Mouse (Mus musculus) cerebellum, adult 2 months (tissue): Measurements from ENCODE around the gene Cdca7l. TPM values are rescaled to one million over a fixed set of nuclear protein-coding genes. Genes with fewer than 3 reads are reported as not detected.

Experiments used
- DNase-seq, 2 experiments: peaks; one replicate each; pipeline ENCODE4 v3.0.0; 2021
- H3K27ac ChIP-seq: fragments of 200-500 bp; 2 replicates; pipeline ENCODE4 v1.5.1; 2012; ENCODE audit warnings: low read length, control low read depth, inconsistent platforms; ENCODE audit not compliant: insufficient read depth
- H3K27me3 ChIP-seq: fragments of 200-500 bp; 2 replicates; pipeline ENCODE4 v1.6.1; 2012; ENCODE audit warnings: inconsistent platforms, mild to moderate bottlenecking, low read length, moderate library complexity; ENCODE audit not compliant: control insufficient read depth, insufficient read depth
- H3K4me1 ChIP-seq: fragments of 200-500 bp; 2 replicates; pipeline ENCODE4 v1.6.1; 2011; ENCODE audit warnings: low read length; ENCODE audit not compliant: control insufficient read depth, insufficient read depth
- H3K4me3 ChIP-seq: fragments of 200-500 bp; replicated peaks from 2 replicates; pipeline ENCODE3; 2011; ENCODE audit warnings: mild to moderate bottlenecking, low read depth, low read length, control low read depth; ENCODE audit not compliant: insufficient read depth
- CTCF ChIP-seq: fragments of 200-500 bp; IDR thresholded peaks from 2 replicates; pipeline ENCODE4 v1.5.1; 2011; ENCODE audit warnings: low read depth, mild to moderate bottlenecking, control low read depth, low read length, moderate library complexity, borderline replicate concordance; ENCODE audit not compliant: insufficient read depth
- POLR2A ChIP-seq: fragments of 200-500 bp; IDR thresholded peaks from 2 replicates; pipeline ENCODE4 v1.6.1; 2011; ENCODE audit warnings: low read length, control low read depth, borderline replicate concordance; ENCODE audit not compliant: insufficient read depth
- WGBS: fragments of 180-500 bp; shearing (Covaris S2); methylation state at CpG from one replicate; pipeline ENCODE4 v1.1.7; 2018; 5-methylcytosine and 5-hydroxymethylcytosine counted together
- polyA plus RNA-seq: library from polyadenylated mRNA; depleted of rRNA; stranded (reverse); fragments of >200 nt; gene quantifications from 2 replicates; pipeline ENCODE4 v1.2.3, GENCODE M21; 2012

Cdca7l gene
- polyA plus RNA-seq, 1 experiment, result 1.0 TPM

DNA sequence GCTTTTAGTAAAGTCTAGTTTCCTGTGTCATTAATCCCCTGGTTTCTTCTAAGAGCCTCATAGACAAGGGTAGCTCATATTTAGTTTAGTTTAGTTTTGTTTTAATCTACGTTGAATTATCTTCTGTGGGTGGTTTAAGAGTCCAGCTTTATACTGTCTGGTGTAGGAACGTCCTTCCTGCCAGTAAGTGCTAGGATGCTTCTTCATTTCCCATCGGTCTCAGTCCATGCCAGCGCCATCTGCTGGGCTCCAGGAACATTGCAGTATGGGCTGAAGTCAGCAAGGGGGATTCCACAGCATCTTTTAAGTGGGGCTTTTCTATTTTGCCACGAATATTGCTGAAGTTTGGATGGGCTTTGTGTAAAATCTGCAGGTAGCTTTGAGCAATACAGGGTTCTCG, 49.2 kb downstream of the Cdca7l start:
- TF ChIP-seq CTCF (peak; percentile 82), POLR2A (no peak)

DNA sequence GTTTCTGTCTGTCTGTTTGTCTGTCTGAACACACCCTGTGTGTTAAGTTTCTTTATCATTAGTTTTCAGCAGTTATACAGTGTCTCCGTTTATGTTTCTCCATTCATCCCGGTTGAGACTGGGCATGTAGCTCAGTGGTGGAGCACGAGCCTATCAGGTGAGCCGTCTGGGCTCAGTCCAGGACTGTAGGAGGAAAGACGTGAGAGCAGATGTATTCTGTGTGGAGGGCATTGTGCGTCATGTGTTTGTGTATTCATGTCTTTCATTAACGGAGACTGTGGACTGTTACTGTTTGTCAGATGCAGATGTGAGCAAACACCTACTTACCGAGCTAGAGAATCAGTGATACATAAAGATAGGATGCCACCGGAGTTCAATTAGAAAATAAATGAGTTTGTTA, 52.9 kb downstream of the Cdca7l start:
- no peaks in the 10 kb centered on the region for H3K4me1 ChIP-seq
- TF ChIP-seq POLR2A, result no peak
- no peak for TF ChIP-seq CTCF
- WGBS, result 77% methylated on average over 9 of the region's 9 CpGs

More for the DNA sequence above, 49.2 kb downstream of the Cdca7l start:
- H3K4me3 ChIP-seq, result no peak overlapping the region
- no peaks in the 10 kb centered on the region for H3K4me1 ChIP-seq
- H3K27ac ChIP-seq, result no peak overlapping the region
- peak; percentile 20 to 53 for DNase-seq
- H3K27me3 ChIP-seq, result no peaks in the 10 kb centered on the region
- WGBS, result 21% methylated on average over 6 of the region's 6 CpGs

DNA sequence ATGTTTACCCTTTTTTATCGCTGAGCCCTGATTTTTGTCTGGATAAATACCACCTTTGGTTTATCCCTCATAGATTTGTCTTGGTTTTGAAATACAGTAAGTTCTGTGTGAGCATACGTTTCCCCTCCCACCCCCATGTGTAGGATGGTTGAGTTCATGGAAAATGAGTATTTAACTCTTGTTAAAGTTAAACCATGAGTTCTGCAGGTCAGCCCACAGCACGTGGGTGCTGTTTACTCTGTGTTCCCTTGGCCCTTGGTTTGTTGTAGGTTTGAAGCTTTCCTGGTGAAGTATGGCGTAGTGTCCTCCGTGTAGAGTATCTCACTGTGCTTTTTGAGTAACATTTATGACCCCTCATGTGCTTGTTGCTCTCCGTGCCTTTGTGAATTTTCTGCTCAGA, 53.8 kb downstream of the Cdca7l start:
- DNase-seq, result no peak
- 93% methylated on average over 6 of the region's 6 CpGs for WGBS
- H3K4me1 ChIP-seq, result no peaks in the 10 kb centered on the region
- H3K4me3 ChIP-seq, result no peak overlapping the region
- no peaks in the 10 kb centered on the region for H3K27me3 ChIP-seq
- no peak overlapping the region for H3K27ac ChIP-seq
- TF ChIP-seq POLR2A (no peak), CTCF (no peak)

More for the DNA sequence above, 52.9 kb downstream of the Cdca7l start:
- Histone ChIP-seq H3K27me3 (no peaks in the 10 kb centered on the region), H3K27ac (no peak overlapping the region), H3K4me3 (no peak overlapping the region)
- no peak for DNase-seq

DNA sequence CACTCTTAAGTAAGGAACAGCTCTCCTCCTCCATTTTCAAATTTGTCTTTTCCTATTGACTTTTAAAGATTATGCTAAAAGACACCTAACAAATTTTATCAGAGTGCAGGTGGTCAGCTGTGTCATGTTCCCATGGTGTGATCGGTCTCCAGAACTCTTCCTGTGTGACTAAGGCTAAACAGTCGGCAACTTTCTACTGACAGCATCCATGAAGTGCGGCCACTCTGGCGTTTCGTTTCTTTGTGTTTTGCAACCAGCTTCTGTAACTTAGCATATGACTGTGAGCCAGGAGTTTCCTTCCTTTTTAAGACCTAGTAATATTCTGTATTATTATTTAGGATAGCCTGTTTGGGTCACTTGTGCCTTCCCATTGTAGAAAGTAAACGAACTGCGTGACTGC, 56.8 kb downstream of the Cdca7l start:
- TF ChIP-seq POLR2A (no peak), CTCF (no peak)

DNA sequence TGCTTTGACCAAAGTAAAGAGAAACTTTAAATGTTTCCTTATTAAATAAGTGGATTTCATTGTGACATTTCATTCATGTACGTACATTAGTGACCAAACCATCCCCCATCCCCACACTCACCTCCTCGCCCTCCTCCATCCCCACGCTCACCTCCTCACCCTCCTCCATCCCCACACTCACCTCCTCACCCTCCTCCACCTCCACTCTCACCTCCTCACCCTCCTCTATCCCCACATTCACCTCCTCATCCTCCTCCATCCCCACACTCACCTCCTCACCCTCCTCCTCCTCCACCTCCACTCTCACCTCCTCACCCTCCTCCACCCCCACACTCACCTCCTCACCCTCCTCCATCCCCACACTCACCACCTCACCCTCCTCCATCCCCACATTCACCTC, 57.2 kb downstream of the Cdca7l start:
- no peak for DNase-seq
- Histone ChIP-seq H3K27ac (no peak overlapping the region), H3K4me1 (no peaks in the 10 kb centered on the region), H3K4me3 (no peak overlapping the region), H3K27me3 (no peaks in the 10 kb centered on the region)
- 74% methylated on average over 3 of the region's 3 CpGs for WGBS
- TF ChIP-seq CTCF (no peak), POLR2A (no peak)

More for the DNA sequence above, 56.8 kb downstream of the Cdca7l start:
- no peak overlapping the region for H3K4me3 ChIP-seq
- H3K27me3 ChIP-seq, result no peaks in the 10 kb centered on the region
- no peaks in the 10 kb centered on the region for H3K4me1 ChIP-seq
- WGBS, result 68% methylated on average over 7 of the region's 7 CpGs
- no peak overlapping the region for H3K27ac ChIP-seq
- DNase-seq, result no peak

DNA sequence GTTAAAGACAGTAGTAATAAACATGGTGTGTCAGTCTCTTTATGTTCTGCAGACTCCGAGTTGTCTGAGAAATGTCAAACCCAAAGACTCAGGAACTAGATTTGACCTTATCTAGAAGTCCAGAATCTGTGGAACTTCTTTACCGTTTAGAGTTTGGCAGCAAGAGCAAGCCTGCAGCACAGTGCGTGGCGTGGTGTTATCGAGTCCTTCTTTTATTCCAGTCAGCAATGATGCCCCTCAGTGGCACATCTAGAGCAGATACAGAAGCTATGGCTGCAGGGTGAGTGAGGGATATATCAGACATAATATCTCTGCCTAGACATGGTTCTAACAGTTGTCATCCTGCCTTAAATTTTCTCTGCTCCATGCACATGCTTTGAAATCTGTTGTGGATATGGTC, 58.6 kb downstream of the Cdca7l start:
- no peak for TF ChIP-seq CTCF
- no peak for TF ChIP-seq POLR2A
- Histone ChIP-seq H3K27me3 (no peaks in the 10 kb centered on the region), H3K27ac (no peak overlapping the region), H3K4me1 (no peaks in the 10 kb centered on the region), H3K4me3 (no peak overlapping the region)
- 91% methylated on average over 5 of the region's 5 CpGs for WGBS
- DNase-seq, result no peak

DNA sequence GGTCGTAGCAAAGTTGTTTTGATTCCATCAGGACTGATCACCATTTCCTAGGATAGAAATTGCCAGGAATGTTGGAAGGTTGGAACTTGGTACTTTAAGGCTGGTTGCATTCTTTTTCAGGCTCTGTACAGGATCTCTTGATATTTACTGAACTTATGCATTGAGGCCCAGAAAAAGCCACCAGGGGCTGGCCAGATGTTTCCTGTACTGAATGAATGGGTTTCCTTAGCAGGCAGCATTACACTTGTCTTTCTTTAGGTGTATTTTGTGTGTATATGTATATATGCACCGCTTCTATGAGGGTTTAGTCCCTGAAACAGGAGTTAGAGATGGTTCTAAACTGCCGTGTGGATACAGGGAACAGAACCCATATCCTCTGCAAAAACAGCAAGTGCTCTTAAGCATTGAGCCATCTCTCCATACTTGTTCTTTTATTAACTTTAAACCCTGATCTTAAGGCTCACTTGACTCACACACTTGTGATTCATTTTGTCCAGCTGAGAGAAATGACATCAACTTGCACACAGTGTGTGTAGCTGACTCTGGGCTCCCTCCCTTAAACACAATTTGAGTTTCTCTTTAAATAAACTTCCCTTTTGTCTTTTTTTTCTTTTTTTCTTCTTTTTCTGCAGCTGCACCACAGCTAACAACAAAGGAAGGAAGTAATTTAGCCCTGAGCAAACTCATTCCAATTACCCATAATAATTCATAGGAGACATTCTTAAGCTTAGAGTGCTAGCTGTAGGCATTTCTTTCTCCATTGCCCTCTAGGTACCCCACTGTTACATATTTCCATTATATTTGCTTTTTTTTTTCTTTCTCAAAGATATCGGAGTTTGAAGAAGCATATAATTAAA, 63.8 kb downstream of the Cdca7l start:
- Histone ChIP-seq H3K4me1 (no peaks in the 10 kb centered on the region), H3K27ac (no peak overlapping the region), H3K4me3 (no peak overlapping the region), H3K27me3 (no peaks in the 10 kb centered on the region)
- 94% methylated on average over 4 of the region's 4 CpGs for WGBS
- DNase-seq, result no peak
- TF ChIP-seq POLR2A (no peak), CTCF (no peak)

DNA sequence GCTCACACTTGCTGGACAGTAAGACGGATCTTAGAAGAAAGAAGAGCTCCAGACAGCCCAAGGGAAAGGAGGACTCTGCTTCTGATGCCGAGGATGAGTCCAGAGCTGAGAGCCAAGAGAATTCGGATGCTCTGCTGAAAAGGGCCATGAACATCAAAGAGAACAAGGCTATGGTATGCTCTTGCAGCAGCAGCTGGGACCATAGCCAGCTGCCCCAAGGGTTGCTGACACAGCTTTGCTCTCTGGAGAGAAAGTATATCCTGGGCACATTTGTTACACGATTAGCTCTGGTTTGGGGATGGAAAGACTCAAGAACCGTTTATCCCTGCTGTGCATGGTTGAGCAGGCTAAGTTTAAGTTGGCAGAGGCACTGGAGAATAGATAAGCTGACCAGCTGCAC, 68.2 kb downstream of the Cdca7l start:
- 14% methylated on average over 5 of the region's 5 CpGs for WGBS
- H3K4me3 ChIP-seq, result no peak overlapping the region
- no peaks in the 10 kb centered on the region for H3K4me1 ChIP-seq
- no peak overlapping the region for H3K27ac ChIP-seq
- no peaks in the 10 kb centered on the region for H3K27me3 ChIP-seq
- DNase-seq, result no peak
- TF ChIP-seq CTCF, result no peak
